Mouse (Mus musculus) liver, embryonic 11.5 days (tissue): ENCODE measurements around the gene Atp2b1. TPM values are rescaled to one million over a fixed set of nuclear protein-coding genes. Genes with fewer than 3 reads are reported as not detected.

Experiments
- ATAC-seq: fragments of 200-750 bp; cut with Nextera tagmentation; replicated peaks from 2 replicates; pipeline ENCODE4 v1.8.0; 2017; ENCODE audit warnings: moderate number of reproducible peaks, mild to moderate bottlenecking, moderate TSS enrichment, moderate library complexity; ENCODE audit not compliant: low FRiP score
- DNase-seq: peaks from one replicate; pipeline ENCODE4 v3.0.0-alpha.2; 2017; ENCODE audit warnings: low spot score
- H3K27ac ChIP-seq: fragments of 300-500 bp; sonication (generic); 2 replicates; pipeline ENCODE4 v1.5.1; 2014; ENCODE audit warnings: mild to moderate bottlenecking, low read depth, low read length, control low read depth
- H3K27me3 ChIP-seq: fragments of 300-500 bp; sonication (generic); replicated peaks from 2 replicates; pipeline ENCODE4 v1.6.1; 2014; ENCODE audit warnings: low read length, mixed read lengths; ENCODE audit not compliant: control insufficient read depth, insufficient read depth
- H3K36me3 ChIP-seq: fragments of 300-500 bp; sonication (generic); 2 replicates; pipeline ENCODE4 v1.6.1; 2014; ENCODE audit warnings: mild to moderate bottlenecking, low read length, moderate library complexity, mixed read lengths; ENCODE audit not compliant: control insufficient read depth, insufficient read depth
- H3K4me1 ChIP-seq: fragments of 300-500 bp; sonication (generic); replicated peaks from 2 replicates; pipeline ENCODE4 v1.6.1; 2014; ENCODE audit warnings: low read length, mixed read lengths; ENCODE audit not compliant: control insufficient read depth, insufficient read depth
- H3K4me2 ChIP-seq: fragments of 300-500 bp; sonication (generic); 2 replicates; pipeline ENCODE4 v1.6.1; 2014; ENCODE audit warnings: mild to moderate bottlenecking, control low read depth, moderate library complexity
- H3K4me3 ChIP-seq: fragments of 300-500 bp; sonication (generic); 2 replicates; pipeline ENCODE4 v1.5.1; 2014; ENCODE audit warnings: low read depth, low read length, control low read depth
- H3K9ac ChIP-seq: fragments of 300-500 bp; sonication (generic); 2 replicates; pipeline ENCODE4 v1.6.1; 2014; ENCODE audit warnings: low read depth, low read length, control low read depth
- H3K9me3 ChIP-seq: fragments of 300-500 bp; sonication (generic); 2 replicates; pipeline ENCODE4 v1.6.1; 2016; ENCODE audit warnings: low read length, inconsistent platforms, mixed read lengths; ENCODE audit not compliant: control insufficient read depth
- WGBS: fragments of 180-500 bp; shearing (Covaris S2); extraction: QIAGEN DNeasy Blood & Tissue Kit; methylation state at CpG from one replicate; pipeline ENCODE4 v1.1.7; 2014; 5-methylcytosine and 5-hydroxymethylcytosine counted together
- polyA plus RNA-seq: library from polyadenylated mRNA; unstranded; fragments of >200 nt; fragmentation: Nextera tagmentation; extraction: Ambion mirVana; gene quantifications from 2 replicates; pipeline ENCODE4 v1.2.1, GENCODE M21; 2014

Atp2b1 gene
- polyA plus RNA-seq, 1 experiment from 2014 or later = 71.9 TPM

DNA sequence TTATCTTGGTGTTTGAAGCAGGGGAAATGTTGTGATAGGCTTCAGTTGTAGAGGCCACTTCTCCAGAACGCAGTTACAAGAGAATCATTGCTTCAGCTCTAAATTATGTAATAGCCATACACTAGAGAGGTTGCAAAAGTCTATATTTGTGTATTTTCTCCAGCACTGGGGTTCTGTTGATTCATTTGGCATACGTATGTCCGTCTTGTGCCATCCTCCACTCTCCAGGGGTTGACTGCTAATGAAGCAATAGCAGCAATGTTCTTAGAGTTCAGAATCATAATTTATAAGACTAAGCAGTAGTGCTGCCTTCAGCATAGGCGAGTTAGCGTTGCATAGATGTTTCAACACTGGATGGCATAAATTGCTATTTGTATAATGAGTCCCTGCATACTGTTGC lies 33.9 kb downstream of the Atp2b1 start:
- ATAC-seq = no peak
- no peaks in the 10 kb centered on the region for H3K36me3 ChIP-seq
- H3K9me3 ChIP-seq = no peaks in the 10 kb centered on the region
- no peaks in the 10 kb centered on the region for H3K27me3 ChIP-seq
- DNase-seq = no peak
- H3K4me2 ChIP-seq = no peak overlapping the region
- no peak overlapping the region for H3K27ac ChIP-seq
- WGBS = 87% methylated on average over 5 of the region's 5 CpGs
- H3K4me3 ChIP-seq = no peak overlapping the region
- H3K4me1 ChIP-seq = peaks cover 32% of the 10 kb centered on the region
- no peak overlapping the region for H3K9ac ChIP-seq

DNA sequence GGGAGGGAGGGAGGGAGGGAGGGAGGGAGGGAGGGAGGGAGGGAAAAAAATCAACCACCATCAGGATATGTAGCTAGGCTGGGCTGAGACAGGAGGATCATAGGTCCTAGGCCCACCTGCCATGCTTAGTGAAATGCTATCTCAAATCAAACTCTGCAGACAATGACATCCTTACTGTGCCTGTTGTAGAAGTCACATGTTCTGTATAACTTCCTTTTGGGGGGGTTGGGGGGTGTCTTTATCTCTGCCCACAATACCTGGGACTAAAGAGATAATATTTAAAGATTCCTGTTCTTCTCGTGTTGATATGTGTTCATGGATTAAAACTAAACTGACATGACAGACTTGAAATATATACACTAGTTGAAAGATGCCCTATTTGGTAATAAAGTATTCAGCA lies 35.5 kb downstream of the Atp2b1 start:
- Histone ChIP-seq H3K4me2 (no peak overlapping the region), H3K36me3 (no peaks in the 10 kb centered on the region), H3K4me1 (peaks cover 32% of the 10 kb centered on the region), H3K9ac (no peak overlapping the region), H3K27me3 (no peaks in the 10 kb centered on the region), H3K27ac (no peak overlapping the region), H3K4me3 (no peak overlapping the region), H3K9me3 (no peaks in the 10 kb centered on the region)
- DNase-seq (no peak), ATAC-seq (peak; percentile 45)
- WGBS = 34% methylated on average over 1 of the region's 1 CpGs

DNA sequence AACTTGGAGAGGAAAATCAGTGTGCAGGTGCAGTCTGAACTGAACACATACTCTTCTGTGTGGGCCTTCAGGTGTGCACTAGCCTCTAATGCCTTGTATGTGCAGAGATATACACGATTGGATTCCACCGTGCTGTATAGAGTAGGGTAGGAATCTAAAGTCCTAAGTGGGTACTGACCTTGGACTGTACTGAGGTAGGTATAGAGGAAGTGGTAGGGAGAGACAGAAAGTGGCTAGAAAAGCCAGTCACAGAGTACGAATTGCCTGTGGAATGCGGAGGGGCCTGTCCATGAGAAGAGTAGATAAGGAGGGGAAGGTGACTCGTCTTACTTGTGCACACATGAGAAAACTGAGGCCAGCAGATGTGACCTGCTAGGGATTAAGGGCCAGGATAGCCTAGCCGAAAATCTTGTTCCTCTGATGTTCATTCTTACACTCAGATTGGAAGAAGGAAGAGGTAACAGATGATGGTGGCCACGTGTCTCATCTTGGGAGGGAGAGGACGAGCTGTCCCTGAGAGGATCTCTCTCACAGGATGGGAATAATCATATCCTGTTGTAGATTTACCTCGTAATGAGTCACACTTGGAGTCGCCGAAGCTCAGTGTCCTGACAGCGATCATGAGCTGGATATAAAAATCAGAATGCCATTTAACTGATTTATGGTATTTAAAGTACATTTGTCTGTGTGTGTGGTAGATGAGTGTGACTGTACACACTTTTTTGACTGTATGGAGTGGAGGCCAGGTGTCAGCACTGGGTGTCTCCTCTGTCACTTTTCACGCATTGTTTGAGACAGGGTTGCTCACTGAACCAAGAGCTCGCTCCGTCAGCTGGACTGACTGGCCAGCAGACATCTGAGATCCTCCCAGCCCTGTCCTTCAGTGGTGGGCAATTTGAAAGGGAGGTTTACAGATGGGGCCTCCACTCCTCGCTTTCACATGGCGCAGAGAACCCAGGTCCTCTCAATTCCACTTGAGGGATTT lies 37.4 kb downstream of the Atp2b1 start:
- Histone ChIP-seq H3K9me3 (no peaks in the 10 kb centered on the region), H3K27ac (no peak overlapping the region), H3K4me2 (no peak overlapping the region), H3K27me3 (no peaks in the 10 kb centered on the region), H3K4me3 (no peak overlapping the region), H3K36me3 (no peaks in the 10 kb centered on the region), H3K9ac (no peak overlapping the region), H3K4me1 (peaks cover 34% of the 10 kb centered on the region)
- DNase-seq (no peak), ATAC-seq (peak; percentile 33; the same call in 1 of the 2 replicates)
- WGBS = 68% methylated on average over 17 of the region's 17 CpGs

DNA sequence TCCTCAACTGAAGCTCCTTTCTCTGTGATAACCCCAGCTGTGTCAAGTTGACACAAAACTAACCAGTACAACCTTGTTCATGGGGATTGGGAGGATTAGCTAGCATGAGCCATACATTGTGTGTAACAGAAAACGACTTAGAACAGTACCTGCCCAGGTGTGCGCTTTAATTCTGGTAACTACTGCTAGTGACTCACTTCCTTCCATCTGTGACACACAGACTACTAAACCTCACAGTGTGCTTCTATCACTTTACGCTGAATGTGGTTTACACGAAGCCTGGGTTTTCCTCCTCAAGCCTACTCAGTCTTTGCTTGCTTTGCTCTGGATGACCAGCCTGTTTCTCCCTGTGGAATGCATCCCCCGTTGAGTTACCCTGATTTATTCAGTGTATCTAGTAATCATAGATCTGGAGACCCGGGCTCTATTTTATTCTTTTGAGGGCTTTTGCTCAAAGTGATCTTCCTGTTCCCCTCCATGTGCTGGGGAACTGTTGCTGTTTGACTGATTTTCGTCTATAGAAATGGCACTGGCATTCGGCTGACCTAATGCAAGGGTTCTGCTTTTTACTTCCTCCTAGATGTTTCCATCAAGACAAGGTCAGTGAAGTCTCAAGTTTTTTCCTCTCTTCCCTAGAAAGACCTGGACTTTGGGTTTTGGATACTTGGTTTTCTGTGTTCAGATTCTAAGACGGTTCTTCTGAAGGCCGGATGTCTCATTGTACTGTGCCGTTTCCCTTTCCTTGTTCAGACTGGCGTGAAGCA lies 40.2 kb downstream of the Atp2b1 start:
- WGBS = 70% methylated on average over 12 of the region's 12 CpGs
- ATAC-seq = no peak

DNA sequence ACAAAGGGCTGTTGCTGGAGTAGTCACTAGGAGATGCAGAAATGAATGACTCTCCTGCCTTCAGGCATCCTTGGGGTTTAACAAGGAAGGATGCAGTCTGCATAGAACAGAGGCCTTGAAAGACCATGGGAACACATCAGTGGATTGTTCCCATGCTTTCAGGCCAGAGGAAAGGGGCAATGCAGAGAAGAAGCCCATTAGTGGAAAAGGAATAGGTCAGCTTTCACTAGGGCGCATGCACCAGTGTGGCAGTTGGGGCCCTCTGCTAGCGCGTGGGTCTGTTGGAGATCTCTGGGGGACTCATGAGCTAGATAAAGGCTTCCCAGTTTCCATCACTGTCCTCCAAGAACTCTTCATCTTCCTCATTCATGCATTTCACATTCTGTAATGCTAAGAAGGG lies 41.9 kb downstream of the Atp2b1 start:
- no peak for DNase-seq

More for the DNA sequence above, 40.2 kb downstream of the Atp2b1 start:
- Histone ChIP-seq H3K9me3 (no peaks in the 10 kb centered on the region), H3K4me2 (no peak overlapping the region), H3K27ac (no peak overlapping the region), H3K27me3 (no peaks in the 10 kb centered on the region), H3K4me3 (no peak overlapping the region), H3K4me1 (peaks cover 16% of the 10 kb centered on the region), H3K36me3 (no peaks in the 10 kb centered on the region), H3K9ac (no peak overlapping the region)
- no peak for DNase-seq

DNA sequence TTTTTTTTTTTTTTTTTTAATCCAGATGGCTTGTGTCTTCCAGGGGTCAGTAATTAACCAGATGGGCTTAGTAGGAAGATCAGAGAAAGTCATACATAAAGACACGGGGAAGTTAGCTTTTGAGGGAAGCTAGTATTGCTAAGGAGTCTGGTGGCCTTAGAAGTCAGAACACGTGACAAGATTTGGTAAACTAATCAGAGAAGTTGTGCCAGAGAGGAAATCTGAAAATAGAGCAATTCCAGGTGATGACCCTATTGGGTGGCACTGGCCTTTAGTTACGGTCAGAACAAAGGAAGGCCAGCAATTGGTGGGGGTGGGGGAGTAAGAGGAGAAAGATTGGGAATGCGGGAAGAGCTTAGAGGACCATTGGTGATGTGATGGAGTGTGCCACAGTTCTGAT lies 44.5 kb downstream of the Atp2b1 start:
- Histone ChIP-seq H3K4me3 (no peak overlapping the region), H3K9ac (no peak overlapping the region), H3K36me3 (no peaks in the 10 kb centered on the region), H3K4me2 (no peak overlapping the region), H3K9me3 (no peaks in the 10 kb centered on the region), H3K27me3 (no peaks in the 10 kb centered on the region), H3K27ac (no peak overlapping the region), H3K4me1 (peaks cover 2% of the 10 kb centered on the region; the same call in 1 of the 2 replicates)
- DNase-seq (no peak), ATAC-seq (no peak)
- 64% methylated on average over 4 of the region's 4 CpGs for WGBS

More for the DNA sequence above, 41.9 kb downstream of the Atp2b1 start:
- Histone ChIP-seq H3K27ac (no peak overlapping the region), H3K4me1 (peaks cover 6% of the 10 kb centered on the region), H3K36me3 (no peaks in the 10 kb centered on the region), H3K4me3 (no peak overlapping the region), H3K9ac (no peak overlapping the region), H3K4me2 (no peak overlapping the region), H3K27me3 (no peaks in the 10 kb centered on the region), H3K9me3 (no peaks in the 10 kb centered on the region)
- WGBS = 71% methylated on average over 3 of the region's 3 CpGs
- ATAC-seq = no peak

DNA sequence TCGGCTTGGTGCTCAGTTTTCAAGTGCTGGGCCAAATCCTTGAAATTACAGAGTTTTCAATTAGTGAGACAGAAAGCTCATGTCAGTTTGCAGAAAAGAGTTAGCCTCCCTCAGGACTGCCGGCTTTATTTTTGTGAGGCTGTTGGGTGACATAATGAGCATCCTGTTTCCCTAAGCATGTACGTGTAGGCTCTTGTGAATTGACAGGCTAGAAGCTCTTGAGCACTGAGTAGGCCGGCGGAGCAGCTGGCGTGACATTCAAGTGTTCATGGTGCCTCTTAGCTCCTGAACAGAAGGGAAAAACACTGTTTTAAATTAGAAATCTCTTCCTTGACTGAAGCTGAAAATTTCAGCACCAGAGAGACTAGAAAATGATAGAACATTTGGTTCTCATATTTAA lies 45.2 kb downstream of the Atp2b1 start:
- Histone ChIP-seq H3K9ac (no peak overlapping the region), H3K4me3 (no peak overlapping the region), H3K9me3 (no peaks in the 10 kb centered on the region), H3K27me3 (no peaks in the 10 kb centered on the region), H3K27ac (no peak overlapping the region), H3K4me2 (no peak overlapping the region), H3K36me3 (no peaks in the 10 kb centered on the region), H3K4me1 (peaks cover 2% of the 10 kb centered on the region; the same call in 1 of the 2 replicates)
- DNase-seq = no peak
- no peak for ATAC-seq
- WGBS = 82% methylated on average over 6 of the region's 6 CpGs

DNA sequence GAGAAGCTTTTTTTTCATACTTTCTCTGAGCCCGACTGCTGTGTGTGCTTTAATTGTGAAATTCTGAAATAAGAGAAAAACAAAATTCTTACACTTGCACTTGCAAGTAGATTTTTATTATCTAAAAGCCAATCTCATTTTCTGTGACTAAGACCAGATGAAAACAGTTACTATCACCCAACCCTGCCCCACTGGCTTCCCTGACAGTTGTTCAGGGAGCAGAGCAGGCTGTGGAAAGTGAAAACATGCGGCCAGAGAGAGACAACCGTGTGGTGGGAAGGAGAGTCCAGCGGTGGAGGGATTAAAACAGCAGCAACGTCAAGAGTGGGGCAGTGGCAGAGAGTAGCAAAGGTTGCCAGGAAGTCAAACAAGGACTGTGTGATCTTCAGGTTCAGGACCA lies 46.7 kb downstream of the Atp2b1 start:
- Histone ChIP-seq H3K4me1 (peaks cover 2% of the 10 kb centered on the region; the same call in 1 of the 2 replicates), H3K27me3 (no peaks in the 10 kb centered on the region), H3K4me3 (no peak overlapping the region), H3K9ac (no peak overlapping the region), H3K4me2 (no peak overlapping the region), H3K27ac (no peak overlapping the region), H3K36me3 (no peaks in the 10 kb centered on the region), H3K9me3 (no peaks in the 10 kb centered on the region)
- DNase-seq (no peak), ATAC-seq (no peak)
- 60% methylated on average over 5 of the region's 5 CpGs for WGBS
